Mouse (Mus musculus) CH12.LX (cell line): ENCODE results near the gene Fem1b.

ENCODE experiments used
- CHD2 ChIP-seq: IDR thresholded peaks from 2 replicates; pipeline ENCODE4 v1.6.1; 2011; ENCODE audit warnings: low read length, improper control_type of control experiment
- POLR2A ChIP-seq: IDR thresholded peaks from 2 replicates; pipeline ENCODE4 v1.6.1; 2011; ENCODE audit warnings: low read depth, mild to moderate bottlenecking, improper control_type of control experiment, low read length
- USF1 ChIP-seq: IDR thresholded peaks from 2 replicates; pipeline ENCODE4 v1.6.1; 2014; ENCODE audit warnings: low read depth, mild to moderate bottlenecking, inconsistent platforms, low read length, improper control_type of control experiment

- TF ChIP-seq POLR2A (no peak), USF1 (no peak), CHD2 (no peak)
These were observed 46.4 kb downstream of the Fem1b start for GRCm38 (mm10) chr9:62765346-62765745.
